Mouse (Mus musculus) gastrocnemius, postnatal 25 days (tissue): ENCODE results near the gene Vmn2r26. TPM values are rescaled to one million over a fixed set of nuclear protein-coding genes. Genes with fewer than 3 reads are reported as not detected.
"Not testable (repeated sequence)": the region's sequence is repeated elsewhere in the genome, so short reads cannot be mapped to it uniquely, and the experiment has no call there.

Experiments used
- DNase-seq: peaks from one replicate; pipeline ENCODE4 v3.0.0; 2022
- long read RNA-seq, 2 experiments: library from polyadenylated mRNA; stranded (forward); transcript quantifications; one replicate each; pipeline ENCODE4 v2.0.0; 2021
- total RNA-seq, 2 experiments: library from RNA; stranded (reverse); gene quantifications; 1 replicate in 1 of 2; 2 replicates in 1 of 2; pipeline ENCODE4 v1.2.3; 2021

Gene Vmn2r26
- total RNA-seq = not detected
- long read RNA-seq, experiment 1 = 0 reads
- long read RNA-seq, experiment 2 = 0 reads

GRCm38 (mm10) chr6:124024268-124024667 lies at the start of gene Vmn2r26:
Gene Vmn2r26 (plus strand): TSS chr6:124024568.
- DNase-seq = not testable (repeated sequence)

GRCm38 (mm10) chr6:124020841-124021240 lies 3.5 kb upstream of the Vmn2r26 start:
- DNase-seq = no peak

GRCm38 (mm10) chr6:124048388-124048787 lies 24.0 kb downstream of the Vmn2r26 start:
- DNase-seq = no peak

GRCm38 (mm10) chr6:124053611-124054010 lies 29.2 kb downstream of the Vmn2r26 start:
- DNase-seq = not testable (repeated sequence)

GRCm38 (mm10) chr6:124102334-124102733 lies 78.0 kb downstream of the Vmn2r26 start:
- DNase-seq = no peak

Other genes with a start within 250 kb of the Vmn2r26 start
- gene Vmn2r24, start 245.7 kb upstream of the Vmn2r26 start, total RNA-seq = not detected
- gene Vmn2r25, start 171.1 kb upstream of the Vmn2r26 start, total RNA-seq = not detected
- gene Vmn2r27, start 207.3 kb downstream of the Vmn2r26 start, total RNA-seq = not detected